Mouse (Mus musculus) CH12.LX (cell line): Measurements from ENCODE around the gene Gramd2.

Experiments used
- CTCF ChIP-seq, 2 experiments: IDR thresholded peaks in 1 of 2; conservative IDR thresholded peaks in 1 of 2; 2 replicates each; pipeline ENCODE4 v1.5.1; 2011 to 2012; ENCODE audit warnings: low read depth in 2 of 2, low read length in 2 of 2, improper control_type of control experiment in 1 of 2, inconsistent platforms in 1 of 2, mild to moderate bottlenecking in 1 of 2, moderate library complexity in 1 of 2
- GABPA ChIP-seq: IDR thresholded peaks from 2 replicates; pipeline ENCODE4 v1.6.1; 2012; ENCODE audit warnings: low read depth, low read length, improper control_type of control experiment, inconsistent platforms; ENCODE audit not compliant: insufficient replicate concordance
- JUND ChIP-seq: conservative IDR thresholded peaks from 2 replicates; pipeline ENCODE4 v1.6.1; 2011; ENCODE audit warnings: low read depth, low read length, improper control_type of control experiment
- KAT2A ChIP-seq: IDR thresholded peaks from 2 replicates; pipeline ENCODE4 v1.6.1; 2012; ENCODE audit warnings: low read length, improper control_type of control experiment, inconsistent platforms; ENCODE audit not compliant: insufficient replicate concordance
- MYC ChIP-seq: IDR thresholded peaks from 2 replicates; pipeline ENCODE4 v1.6.1; 2011; ENCODE audit warnings: low read depth, mild to moderate bottlenecking, improper control_type of control experiment, low read length
- NELFE ChIP-seq: IDR thresholded peaks from 2 replicates; pipeline ENCODE4 v1.6.1; 2011; ENCODE audit warnings: low read depth, low read length, improper control_type of control experiment
- PAX5 ChIP-seq: IDR thresholded peaks from 2 replicates; pipeline ENCODE4 v1.6.1; 2012; ENCODE audit warnings: low read length, inconsistent platforms, mixed read lengths
- POLR2A ChIP-seq: IDR thresholded peaks from 2 replicates; pipeline ENCODE4 v1.6.1; 2011; ENCODE audit warnings: low read depth, mild to moderate bottlenecking, improper control_type of control experiment, low read length
- UBTF ChIP-seq: IDR thresholded peaks from 2 replicates; pipeline ENCODE4 v1.6.1; 2012; ENCODE audit warnings: low read depth, mild to moderate bottlenecking, inconsistent platforms, low read length, improper control_type of control experiment, moderate library complexity

DNA sequence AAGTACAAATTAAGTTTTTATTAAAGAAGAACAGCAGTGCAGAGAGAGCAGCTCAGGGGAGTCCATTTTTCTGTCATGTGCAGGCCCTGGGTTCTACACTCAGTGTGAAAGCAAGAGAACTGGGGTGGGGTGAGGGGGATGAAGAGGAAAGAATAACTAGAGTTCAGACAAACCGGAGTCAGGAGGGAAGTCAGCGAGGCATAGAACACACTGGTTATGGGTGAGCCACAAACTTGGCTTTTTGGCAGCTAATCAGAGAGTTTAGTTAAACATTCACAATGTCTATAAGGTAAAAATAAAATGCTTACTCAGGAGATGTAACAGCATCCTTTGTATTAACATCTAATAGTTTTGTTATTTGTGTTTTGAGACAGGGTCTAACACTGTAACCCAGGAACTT lies 60.6 kb downstream of the Gramd2 start:
- TF ChIP-seq JUND: no peak
- TF ChIP-seq MYC: no peak
- TF ChIP-seq CTCF (conservative IDR thresholded peaks at IDR 0.05 in 1 of 2, IDR thresholded peaks at IDR 0.05 in 1 of 2; ENCODE audit: low read depth in 2 of 2, low read length in 2 of 2): no peak
- no peak for TF ChIP-seq GABPA
- no peak for TF ChIP-seq POLR2A
- TF ChIP-seq NELFE: no peak
- TF ChIP-seq KAT2A: no peak
- no peak for TF ChIP-seq UBTF
- no peak for TF ChIP-seq PAX5
